Mouse (Mus musculus) E14TG2a.4 (cell line): ENCODE data around the gene Phactr1.

Experiments used
- CTCF ChIP-seq: conservative IDR thresholded peaks from 2 replicates; pipeline ENCODE4 v1.5.1; 2014; ENCODE audit warnings: low read length
- POU5F1 ChIP-seq: IDR thresholded peaks from 2 replicates; pipeline ENCODE4 v1.6.1; 2014; ENCODE audit warnings: low read length, borderline replicate concordance

DNA sequence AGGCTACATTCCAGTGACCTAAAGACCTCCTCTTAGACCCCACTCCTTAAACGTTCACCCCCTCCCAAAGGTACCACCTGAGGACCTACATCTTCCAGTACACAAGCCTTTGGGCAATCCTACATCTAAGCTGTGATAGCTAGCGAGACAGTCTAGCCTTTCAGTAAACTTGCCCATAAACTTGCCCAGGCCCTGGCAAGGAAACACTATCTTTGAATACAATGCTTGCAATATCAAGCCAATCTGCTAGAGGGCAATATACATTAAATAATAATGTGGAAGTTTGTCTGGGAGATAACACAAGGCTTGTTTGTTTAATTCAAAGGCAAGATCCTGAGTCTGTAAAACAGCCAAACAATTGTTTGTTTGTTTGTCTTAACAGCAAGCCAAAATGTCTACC, 155.0 kb downstream of the Phactr1 start:
- TF ChIP-seq CTCF (peak; percentile 17), POU5F1 (no peak)
